ENCODE assay signal across 15 mouse cellular contexts in genomic region chr16:64275420-64275819, GRCm38 (mm10).
DNase-seq lines count a peak whose midpoint lies in the region; ATAC-seq and TF ChIP-seq lines count a peak whose summit lies in the region.
"Had no signal": no experiment of that assay in that cellular context is flagged by ENCODE, and none has a peak within 500 bp of the region (broad histone marks: within the 10 kb centered on the region; RNA-seq: fewer than 3 reads in every experiment).

No protein-coding gene starts in this region.

- 43% methylated on average over 5 of the region's 5 CpGs for WGBS in neural tube, embryonic 11.5 days
- WGBS in hindbrain, embryonic 12.5 days = 33% methylated on average over 5 of the region's 5 CpGs
- WGBS in midbrain, embryonic 15.5 days = 15% methylated on average over 5 of the region's 5 CpGs
- 72% methylated on average over 5 of the region's 5 CpGs for WGBS in lung, postnatal 0 days

- ATAC-seq in neural tube, embryonic 11.5 days (ENCODE audit: insufficient read depth, low FRiP score, low TSS enrichment) = peak; percentile 86
- ATAC-seq in hindbrain, embryonic 12.5 days (ENCODE audit: low FRiP score) = peak; percentile 90
- ATAC-seq in midbrain, embryonic 15.5 days (replicated peaks) = peak; percentile 94
- no peak for ATAC-seq in lung, postnatal 0 days
- ATAC-seq: intestine, embryonic 16.5 days had no signal

- no peak for TF ChIP-seq CTCF in lung, postnatal 0 days (IDR thresholded peaks at IDR 0.05)

- no peaks in the 10 kb centered on the region for H3K9me3 ChIP-seq in neural tube, embryonic 11.5 days (ENCODE audit: control insufficient read depth, low read length)
- no peaks in the 10 kb centered on the region for H3K9me3 ChIP-seq in hindbrain, embryonic 12.5 days (replicated peaks)
- H3K9me3 ChIP-seq in midbrain, embryonic 15.5 days = no peaks in the 10 kb centered on the region
- no peaks in the 10 kb centered on the region for H3K9me3 ChIP-seq in lung, postnatal 0 days (ENCODE audit: low read length)
- H3K9me3 ChIP-seq: G1E; limb, embryonic 15.5 days had no signal

- TF ChIP-seq EP300 in lung, postnatal 0 days (IDR thresholded peaks at IDR 0.05) = no peak

- DNase-seq in neural tube, embryonic 11.5 days (ENCODE audit: low spot score) = no peak
- DNase-seq in neural tube, embryonic 10.5 days (ENCODE audit: extremely low spot score, low spot score) = no peak
- no peak for DNase-seq in lung, postnatal 0 days (ENCODE audit: low spot score)
- no peak for DNase-seq in heart, adult 9 months (ENCODE audit: low spot score in 2 of 2)
- DNase-seq in spleen, postnatal 4 days (ENCODE audit: low spot score in 2 of 2) = no peak
- DNase-seq: adrenal gland, postnatal 10 days; heart, adult 11 months; heart, postnatal 10 days; kidney, postnatal 25 days; lung, adult 2 months had no signal

- H3K36me3 ChIP-seq in neural tube, embryonic 11.5 days (ENCODE audit: control insufficient read depth, insufficient read depth, low read length) = no peaks in the 10 kb centered on the region
- H3K36me3 ChIP-seq in hindbrain, embryonic 12.5 days = no peaks in the 10 kb centered on the region
- no peaks in the 10 kb centered on the region for H3K36me3 ChIP-seq in midbrain, embryonic 15.5 days (replicated peaks)
- H3K36me3 ChIP-seq in lung, postnatal 0 days (ENCODE audit: insufficient read depth, low read length) = no peaks in the 10 kb centered on the region
- H3K36me3 ChIP-seq: G1E; limb, embryonic 15.5 days had no signal

- no peak overlapping the region for H3K4me2 ChIP-seq in neural tube, embryonic 11.5 days (ENCODE audit: low read depth)
- H3K4me2 ChIP-seq in hindbrain, embryonic 12.5 days (replicated peaks) = no peak overlapping the region
- no peak overlapping the region for H3K4me2 ChIP-seq in midbrain, embryonic 15.5 days
- no peak overlapping the region for H3K4me2 ChIP-seq in lung, postnatal 0 days (replicated peaks; ENCODE audit: low read depth, low read length)
- H3K4me2 ChIP-seq: limb, embryonic 15.5 days had no signal

- H3K4me1 ChIP-seq in neural tube, embryonic 11.5 days (ENCODE audit: control insufficient read depth, insufficient read depth, low read length) = peaks cover 4% of the 10 kb centered on the region; the same call in 1 of the 2 replicates
- peaks cover 9% of the 10 kb centered on the region for H3K4me1 ChIP-seq in hindbrain, embryonic 12.5 days
- peaks cover 3% of the 10 kb centered on the region for H3K4me1 ChIP-seq in midbrain, embryonic 15.5 days
- H3K4me1 ChIP-seq in lung, postnatal 0 days (ENCODE audit: insufficient read depth, low read depth, low read length) = no peaks in the 10 kb centered on the region
- H3K4me1 ChIP-seq: limb, embryonic 15.5 days had no signal

- H3K4me3 ChIP-seq in neural tube, embryonic 11.5 days (ENCODE audit: low read depth, low read length) = no peak overlapping the region
- no peak overlapping the region for H3K4me3 ChIP-seq in hindbrain, embryonic 12.5 days
- H3K4me3 ChIP-seq in midbrain, embryonic 15.5 days = no peak overlapping the region
- H3K4me3 ChIP-seq in lung, postnatal 0 days (ENCODE audit: low read depth, low read length) = no peak overlapping the region
- H3K4me3 ChIP-seq: limb, embryonic 15.5 days had no signal

- H3K27ac ChIP-seq in neural tube, embryonic 11.5 days (ENCODE audit: low read depth, low read length) = no peak overlapping the region
- H3K27ac ChIP-seq in hindbrain, embryonic 12.5 days = no peak overlapping the region
- H3K27ac ChIP-seq in midbrain, embryonic 15.5 days = no peak overlapping the region
- no peak overlapping the region for H3K27ac ChIP-seq in lung, postnatal 0 days (ENCODE audit: low read length)
- H3K27ac ChIP-seq: limb, embryonic 15.5 days had no signal

- H3K9ac ChIP-seq in neural tube, embryonic 11.5 days (ENCODE audit: low read length) = no peak overlapping the region
- no peak overlapping the region for H3K9ac ChIP-seq in hindbrain, embryonic 12.5 days
- no peak overlapping the region for H3K9ac ChIP-seq in midbrain, embryonic 15.5 days
- H3K9ac ChIP-seq in lung, postnatal 0 days (replicated peaks; ENCODE audit: low read depth) = no peak overlapping the region
- H3K9ac ChIP-seq: limb, embryonic 15.5 days had no signal

- no peaks in the 10 kb centered on the region for H3K27me3 ChIP-seq in neural tube, embryonic 11.5 days (ENCODE audit: control insufficient read depth, insufficient read depth, low read length)
- H3K27me3 ChIP-seq in hindbrain, embryonic 12.5 days = no peaks in the 10 kb centered on the region
- H3K27me3 ChIP-seq in midbrain, embryonic 15.5 days (replicated peaks) = no peaks in the 10 kb centered on the region
- H3K27me3 ChIP-seq in lung, postnatal 0 days (replicated peaks; ENCODE audit: insufficient read depth, low read length) = no peaks in the 10 kb centered on the region
- H3K27me3 ChIP-seq: limb, embryonic 15.5 days had no signal
